Mouse (Mus musculus): ENCODE results near the gene Bbs10. TPM values are rescaled to one million over a fixed set of nuclear protein-coding genes. Genes with fewer than 3 reads are reported as not detected.

Gene Bbs10
- polyA plus RNA-seq, 1 experiment from 2014 or later: 5.6 TPM

GRCm38 (mm10) chr10:111315940-111316339 is 17.5 kb downstream of the Bbs10 start:
- H3K4me3 ChIP-seq (ENCODE audit: low read depth, low read length): no peak overlapping the region
- no peaks in the 10 kb centered on the region for H3K36me3 ChIP-seq (ENCODE audit: control insufficient read depth, insufficient read depth, low read length)
- H3K27me3 ChIP-seq (ENCODE audit: control insufficient read depth, insufficient read depth, low read depth, low read length): no peaks in the 10 kb centered on the region
- no peak overlapping the region for H3K4me2 ChIP-seq (ENCODE audit: low read length)
- H3K9me3 ChIP-seq (replicated peaks; ENCODE audit: control insufficient read depth, low read length, poor library complexity, severe bottlenecking): no peaks in the 10 kb centered on the region
- WGBS: 92% methylated on average over 3 of the region's 3 CpGs
- H3K4me1 ChIP-seq (ENCODE audit: control insufficient read depth, insufficient read depth, low read length): no peaks in the 10 kb centered on the region; the same call in 1 of the 2 replicates
- H3K27ac ChIP-seq (ENCODE audit: low read length): no peak overlapping the region
- no peak for ATAC-seq
- no peak overlapping the region for H3K9ac ChIP-seq (ENCODE audit: low read depth, low read length)

DNA sequence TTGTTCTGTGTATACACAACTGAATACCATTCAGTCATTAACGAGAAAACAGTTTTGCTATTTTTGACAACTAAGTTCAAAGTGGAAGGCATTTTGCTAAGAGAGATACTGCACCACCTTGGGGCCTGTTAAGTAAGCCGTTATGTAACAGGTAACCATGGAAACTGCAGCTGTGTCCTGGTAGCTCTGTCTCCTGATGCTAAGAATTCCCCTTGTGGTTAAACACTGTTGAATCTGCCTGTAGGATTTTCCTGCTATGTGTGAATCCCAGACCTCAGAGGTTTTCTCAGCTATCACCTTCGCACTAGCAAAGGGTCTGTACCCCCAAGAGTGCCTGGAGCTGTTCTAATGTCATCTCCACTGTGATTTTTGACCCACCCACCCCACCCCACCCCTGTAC is 19.5 kb downstream of the Bbs10 start:
- Histone ChIP-seq H3K4me3 (ENCODE audit: low read depth, low read length) (no peak overlapping the region), H3K9me3 (replicated peaks; ENCODE audit: control insufficient read depth, low read length, poor library complexity, severe bottlenecking) (no peaks in the 10 kb centered on the region), H3K27ac (ENCODE audit: low read length) (0 out of 2 replicates have a peak overlapping the region, but pooled peaks have one; percentile 34), H3K4me1 (ENCODE audit: control insufficient read depth, insufficient read depth, low read length) (no peaks in the 10 kb centered on the region; the same call in 1 of the 2 replicates), H3K4me2 (ENCODE audit: low read length) (no peak overlapping the region), H3K27me3 (ENCODE audit: control insufficient read depth, insufficient read depth, low read depth, low read length) (no peaks in the 10 kb centered on the region), H3K36me3 (ENCODE audit: control insufficient read depth, insufficient read depth, low read length) (no peaks in the 10 kb centered on the region), H3K9ac (ENCODE audit: low read depth, low read length) (no peak overlapping the region)
- ATAC-seq: peak; percentile 96
- 53% methylated on average over 3 of the region's 3 CpGs for WGBS

DNA sequence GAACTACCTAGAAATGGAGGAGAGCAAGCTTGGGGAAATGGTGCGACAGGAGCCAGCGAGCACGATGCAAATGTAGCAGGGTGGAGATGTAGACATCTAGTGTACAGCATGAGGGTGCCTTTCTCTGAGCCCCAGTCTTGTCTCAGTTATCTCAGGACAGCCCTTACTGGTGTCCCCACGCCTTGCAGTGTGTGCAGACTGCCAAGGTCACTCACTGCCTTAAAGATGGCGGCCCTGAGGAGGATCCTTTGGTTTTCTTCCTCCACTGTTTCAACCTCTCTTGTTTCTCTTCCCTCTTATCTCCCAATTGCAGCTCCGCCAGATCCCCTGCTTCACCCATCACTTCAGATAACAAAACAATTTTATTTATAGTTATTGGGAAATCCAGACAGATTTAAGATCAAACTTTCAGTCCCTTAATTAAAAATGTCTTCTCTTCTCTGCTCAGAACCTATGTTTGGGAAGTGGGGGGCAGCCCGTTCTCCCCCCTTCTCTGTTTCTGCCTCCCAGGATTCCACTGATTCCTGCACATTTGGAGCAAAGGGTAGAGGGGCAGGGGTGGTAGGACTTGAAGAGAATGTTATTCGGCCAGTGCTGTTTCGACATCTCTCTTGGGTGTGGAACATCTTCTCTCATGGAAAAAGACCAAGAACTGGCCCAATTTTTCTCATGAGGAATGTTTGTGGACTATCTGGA is 20.5 kb downstream of the Bbs10 start:
- 88% methylated on average over 9 of the region's 9 CpGs for WGBS
- H3K27me3 ChIP-seq (ENCODE audit: control insufficient read depth, insufficient read depth, low read depth, low read length): no peaks in the 10 kb centered on the region
- no peaks in the 10 kb centered on the region for H3K36me3 ChIP-seq (ENCODE audit: control insufficient read depth, insufficient read depth, low read length)
- H3K4me2 ChIP-seq (ENCODE audit: low read length): no peak overlapping the region
- ATAC-seq: no peak
- no peaks in the 10 kb centered on the region; the same call in 1 of the 2 replicates for H3K4me1 ChIP-seq (ENCODE audit: control insufficient read depth, insufficient read depth, low read length)
- H3K9ac ChIP-seq (ENCODE audit: low read depth, low read length): no peak overlapping the region
- no peak overlapping the region for H3K4me3 ChIP-seq (ENCODE audit: low read depth, low read length)
- no peak overlapping the region for H3K27ac ChIP-seq (ENCODE audit: low read length)
- no peaks in the 10 kb centered on the region for H3K9me3 ChIP-seq (replicated peaks; ENCODE audit: control insufficient read depth, low read length, poor library complexity, severe bottlenecking)

DNA sequence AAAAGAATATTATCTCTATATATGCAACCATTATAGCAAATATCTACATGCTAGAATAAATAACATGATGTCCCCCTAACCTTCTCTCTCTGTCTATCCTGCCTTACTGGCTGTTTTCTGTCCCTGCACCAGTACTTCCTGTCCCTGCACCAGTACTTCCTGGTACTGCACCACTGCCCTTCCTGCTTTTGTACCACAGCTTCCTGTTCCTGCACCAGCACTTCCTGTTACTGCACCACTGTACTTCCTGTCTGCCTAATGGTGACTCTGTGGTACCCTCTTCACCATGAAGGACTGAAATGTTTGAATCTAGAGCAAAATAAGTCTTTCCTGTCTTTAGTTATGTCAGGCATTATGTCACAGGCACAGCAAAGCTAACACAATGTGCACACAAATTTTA is 22.1 kb downstream of the Bbs10 start:
- Histone ChIP-seq H3K4me1 (ENCODE audit: control insufficient read depth, insufficient read depth, low read length) (no peaks in the 10 kb centered on the region; the same call in 1 of the 2 replicates), H3K27ac (ENCODE audit: low read length) (no peak overlapping the region), H3K9ac (ENCODE audit: low read depth, low read length) (no peak overlapping the region), H3K27me3 (ENCODE audit: control insufficient read depth, insufficient read depth, low read depth, low read length) (no peaks in the 10 kb centered on the region), H3K4me3 (ENCODE audit: low read depth, low read length) (no peak overlapping the region), H3K4me2 (ENCODE audit: low read length) (no peak overlapping the region), H3K9me3 (replicated peaks; ENCODE audit: control insufficient read depth, low read length, poor library complexity, severe bottlenecking) (no peaks in the 10 kb centered on the region), H3K36me3 (ENCODE audit: control insufficient read depth, insufficient read depth, low read length) (no peaks in the 10 kb centered on the region)
- ATAC-seq: no peak

- WGBS: 78% methylated on average over 4 of the region's 4 CpGs
- Histone ChIP-seq H3K4me2 (ENCODE audit: low read length) (no peak overlapping the region), H3K9ac (ENCODE audit: low read depth, low read length) (no peak overlapping the region), H3K9me3 (replicated peaks; ENCODE audit: control insufficient read depth, low read length, poor library complexity, severe bottlenecking) (no peaks in the 10 kb centered on the region), H3K36me3 (ENCODE audit: control insufficient read depth, insufficient read depth, low read length) (no peaks in the 10 kb centered on the region), H3K4me1 (ENCODE audit: control insufficient read depth, insufficient read depth, low read length) (no peaks in the 10 kb centered on the region), H3K27me3 (ENCODE audit: control insufficient read depth, insufficient read depth, low read depth, low read length) (no peaks in the 10 kb centered on the region), H3K27ac (ENCODE audit: low read length) (no peak overlapping the region), H3K4me3 (ENCODE audit: low read depth, low read length) (no peak overlapping the region)
- ATAC-seq: no peak
Observed at GRCm38 (mm10) chr10:111327957-111328356, 29.5 kb downstream of the Bbs10 start.

- Histone ChIP-seq H3K9me3 (replicated peaks; ENCODE audit: control insufficient read depth, low read length, poor library complexity, severe bottlenecking) (no peaks in the 10 kb centered on the region), H3K4me3 (ENCODE audit: low read depth, low read length) (no peak overlapping the region), H3K27ac (ENCODE audit: low read length) (no peak overlapping the region), H3K4me1 (ENCODE audit: control insufficient read depth, insufficient read depth, low read length) (no peaks in the 10 kb centered on the region), H3K36me3 (ENCODE audit: control insufficient read depth, insufficient read depth, low read length) (no peaks in the 10 kb centered on the region), H3K4me2 (ENCODE audit: low read length) (no peak overlapping the region), H3K9ac (ENCODE audit: low read depth, low read length) (no peak overlapping the region), H3K27me3 (ENCODE audit: control insufficient read depth, insufficient read depth, low read depth, low read length) (no peaks in the 10 kb centered on the region)
- 85% methylated on average over 5 of the region's 5 CpGs for WGBS
- no peak for ATAC-seq
Observed at GRCm38 (mm10) chr10:111329326-111329725, 30.8 kb downstream of the Bbs10 start.

GRCm38 (mm10) chr10:111334902-111335301 is 36.4 kb downstream of the Bbs10 start:
- Histone ChIP-seq H3K4me1 (ENCODE audit: control insufficient read depth, insufficient read depth, low read length) (peaks cover 3% of the 10 kb centered on the region; the same call in 1 of the 2 replicates), H3K4me2 (ENCODE audit: low read length) (no peak overlapping the region), H3K36me3 (ENCODE audit: control insufficient read depth, insufficient read depth, low read length) (no peaks in the 10 kb centered on the region), H3K27me3 (ENCODE audit: control insufficient read depth, insufficient read depth, low read depth, low read length) (no peaks in the 10 kb centered on the region), H3K27ac (ENCODE audit: low read length) (no peak overlapping the region), H3K4me3 (ENCODE audit: low read depth, low read length) (no peak overlapping the region), H3K9me3 (replicated peaks; ENCODE audit: control insufficient read depth, low read length, poor library complexity, severe bottlenecking) (no peaks in the 10 kb centered on the region), H3K9ac (ENCODE audit: low read depth, low read length) (no peak overlapping the region)
- 96% methylated on average over 2 of the region's 2 CpGs for WGBS
- ATAC-seq: no peak

DNA sequence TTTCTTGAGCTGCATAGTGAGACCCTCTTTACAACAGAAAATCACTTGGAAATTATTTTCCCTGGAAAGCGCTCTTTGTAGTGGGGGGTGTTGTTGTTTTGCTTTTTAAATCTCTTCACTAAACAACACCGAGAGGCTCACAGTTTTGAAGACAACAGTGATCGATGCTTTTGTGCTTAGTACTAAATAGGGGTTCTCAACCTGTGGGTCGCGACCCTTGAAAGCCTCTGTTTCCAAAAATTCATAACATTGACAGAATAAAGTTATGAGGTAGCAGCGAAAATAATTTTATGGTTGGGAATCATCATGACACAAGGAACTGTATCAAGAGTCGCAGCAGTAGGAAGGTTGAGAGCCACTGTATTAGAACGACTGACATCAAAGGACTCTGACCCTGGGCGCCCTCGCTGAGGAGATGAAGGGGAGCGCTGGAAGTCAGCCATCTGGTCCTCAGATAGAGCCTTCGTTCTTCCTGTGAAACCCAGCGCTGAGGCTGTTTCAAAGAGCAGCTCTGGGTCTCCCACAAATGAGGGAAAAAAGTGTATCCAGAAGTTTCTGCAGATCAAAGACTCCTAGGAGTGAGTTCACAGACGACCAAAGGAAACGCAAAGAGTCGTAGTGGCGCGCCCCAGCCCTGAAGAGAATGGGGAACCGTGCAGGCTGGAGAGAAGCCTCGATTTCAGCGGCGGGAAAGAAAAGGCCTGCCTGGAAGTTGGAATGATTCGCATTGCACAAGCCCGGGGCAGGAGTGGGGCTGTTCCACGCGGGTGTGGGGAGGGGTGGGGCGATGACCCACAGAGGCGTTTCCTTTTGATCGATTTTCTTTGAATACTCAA is 37.3 kb downstream of the Bbs10 start:
- peaks cover 3% of the 10 kb centered on the region; the same call in 1 of the 2 replicates for H3K4me1 ChIP-seq (ENCODE audit: control insufficient read depth, insufficient read depth, low read length)
- no peak overlapping the region for H3K9ac ChIP-seq (ENCODE audit: low read depth, low read length)
- H3K36me3 ChIP-seq (ENCODE audit: control insufficient read depth, insufficient read depth, low read length): no peaks in the 10 kb centered on the region
- H3K9me3 ChIP-seq (replicated peaks; ENCODE audit: control insufficient read depth, low read length, poor library complexity, severe bottlenecking): no peaks in the 10 kb centered on the region
- peak; percentile 90 for ATAC-seq
- no peaks in the 10 kb centered on the region for H3K27me3 ChIP-seq (ENCODE audit: control insufficient read depth, insufficient read depth, low read depth, low read length)
- no peak overlapping the region for H3K27ac ChIP-seq (ENCODE audit: low read length)
- H3K4me3 ChIP-seq (ENCODE audit: low read depth, low read length): no peak overlapping the region
- peak overlapping the region; percentile 31 for H3K4me2 ChIP-seq (ENCODE audit: low read length)
- 18% methylated on average over 29 of the region's 29 CpGs for WGBS

DNA sequence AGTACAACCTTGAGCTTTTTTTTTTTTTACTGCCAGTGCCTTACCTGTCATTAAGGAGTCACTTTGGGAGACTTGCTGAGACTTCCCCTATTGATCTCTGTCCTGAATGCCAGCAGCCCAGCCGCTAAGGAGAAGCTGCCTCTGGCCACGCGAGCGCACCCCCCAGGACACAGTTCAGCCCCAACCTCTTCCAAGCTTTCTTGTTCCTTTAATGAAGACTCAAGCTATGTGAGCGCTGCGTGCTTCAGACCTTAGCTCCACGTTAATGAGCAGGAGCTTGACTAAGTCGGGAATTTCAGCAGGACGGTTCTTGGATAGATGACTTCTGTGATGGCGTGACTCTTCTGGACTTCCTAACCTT is 37.9 kb downstream of the Bbs10 start:
- Histone ChIP-seq H3K36me3 (ENCODE audit: control insufficient read depth, insufficient read depth, low read length) (no peaks in the 10 kb centered on the region), H3K4me3 (ENCODE audit: low read depth, low read length) (no peak overlapping the region), H3K9me3 (replicated peaks; ENCODE audit: control insufficient read depth, low read length, poor library complexity, severe bottlenecking) (no peaks in the 10 kb centered on the region), H3K4me1 (ENCODE audit: control insufficient read depth, insufficient read depth, low read length) (peaks cover 3% of the 10 kb centered on the region; the same call in 1 of the 2 replicates), H3K27ac (ENCODE audit: low read length) (no peak overlapping the region), H3K27me3 (ENCODE audit: control insufficient read depth, insufficient read depth, low read depth, low read length) (no peaks in the 10 kb centered on the region), H3K4me2 (ENCODE audit: low read length) (peak overlapping the region; percentile 31), H3K9ac (ENCODE audit: low read depth, low read length) (no peak overlapping the region)
- ATAC-seq: peak; percentile 16; the same call in 1 of the 2 replicates
- 18% methylated on average over 10 of the region's 10 CpGs for WGBS

All from midbrain, embryonic 16.5 days (tissue).